Mouse (Mus musculus) thymus, postnatal 0 days (tissue): ENCODE measurements around the gene Gemin7. TPM values are rescaled to one million over a fixed set of nuclear protein-coding genes. Genes with fewer than 3 reads are reported as not detected.
"Not testable (repeated sequence)": the region's sequence is repeated elsewhere in the genome, so short reads cannot be mapped to it uniquely, and the experiment has no call there.

Experiments used
- DNase-seq: peaks from one replicate; pipeline ENCODE4 v3.0.0-alpha.2; 2015; ENCODE audit warnings: low spot score
- polyA plus RNA-seq: library from polyadenylated mRNA; unstranded; fragments of >200 nt; fragmentation: Nextera tagmentation; extraction: Ambion mirVana; gene quantifications from 2 replicates; pipeline ENCODE4 v1.2.1, GENCODE M21; 2015

Gemin7 gene
- polyA plus RNA-seq: 133 and 134 TPM in 2 replicates

GRCm38 (mm10) chr7:19577141-19577852 lies at the start of gene Gemin7, which contains the start of gene Zfp296:
TSS of gene Gemin7 (minus strand) at chr7:19577595.
TSS of gene Zfp296 (plus strand) at chr7:19577287.
- DNase-seq: peak; percentile 37

DNA sequence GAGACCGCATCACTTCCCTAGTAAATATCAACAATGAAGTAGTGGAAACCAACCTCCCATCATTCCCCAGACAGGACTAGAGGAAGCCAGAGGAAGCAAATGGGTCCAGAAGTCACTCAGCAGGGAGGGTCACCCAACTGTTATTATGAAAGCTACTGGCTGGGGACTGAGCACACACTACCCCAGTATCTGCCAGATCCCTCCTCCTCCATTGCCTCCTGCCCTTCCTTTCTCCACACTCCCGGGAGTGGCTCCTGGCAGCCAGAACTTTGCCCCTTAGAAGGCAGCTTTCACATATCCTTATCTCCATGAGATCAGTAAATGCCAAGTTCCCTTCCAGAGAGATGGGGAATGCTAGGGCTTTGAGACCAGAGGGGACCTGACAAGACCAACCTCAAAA lies 46.0 kb upstream of the Gemin7 start:
- DNase-seq: no peak

DNA sequence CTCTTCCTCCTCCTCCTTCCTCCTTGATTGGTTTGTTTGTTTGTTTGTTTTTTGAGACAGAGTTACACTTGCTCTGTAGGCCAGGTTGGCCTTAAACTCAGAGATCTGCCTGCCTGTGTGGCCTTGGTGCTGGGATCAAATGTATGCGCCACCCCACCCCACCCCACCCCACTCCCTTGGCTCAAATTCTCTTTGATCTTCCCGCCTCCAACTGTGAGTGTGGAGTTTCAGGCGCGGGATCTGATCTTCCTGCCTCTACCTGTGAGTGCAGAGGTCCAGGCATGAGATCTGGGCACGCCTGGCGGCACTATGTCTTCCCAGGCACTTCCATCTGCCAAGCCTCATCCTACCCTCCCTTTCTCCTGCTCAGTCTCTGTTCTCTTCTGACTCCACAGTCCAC lies 44.8 kb upstream of the Gemin7 start:
- DNase-seq: no peak

GRCm38 (mm10) chr7:19620811-19621210 lies 43.4 kb upstream of the Gemin7 start:
- DNase-seq: no peak

DNA sequence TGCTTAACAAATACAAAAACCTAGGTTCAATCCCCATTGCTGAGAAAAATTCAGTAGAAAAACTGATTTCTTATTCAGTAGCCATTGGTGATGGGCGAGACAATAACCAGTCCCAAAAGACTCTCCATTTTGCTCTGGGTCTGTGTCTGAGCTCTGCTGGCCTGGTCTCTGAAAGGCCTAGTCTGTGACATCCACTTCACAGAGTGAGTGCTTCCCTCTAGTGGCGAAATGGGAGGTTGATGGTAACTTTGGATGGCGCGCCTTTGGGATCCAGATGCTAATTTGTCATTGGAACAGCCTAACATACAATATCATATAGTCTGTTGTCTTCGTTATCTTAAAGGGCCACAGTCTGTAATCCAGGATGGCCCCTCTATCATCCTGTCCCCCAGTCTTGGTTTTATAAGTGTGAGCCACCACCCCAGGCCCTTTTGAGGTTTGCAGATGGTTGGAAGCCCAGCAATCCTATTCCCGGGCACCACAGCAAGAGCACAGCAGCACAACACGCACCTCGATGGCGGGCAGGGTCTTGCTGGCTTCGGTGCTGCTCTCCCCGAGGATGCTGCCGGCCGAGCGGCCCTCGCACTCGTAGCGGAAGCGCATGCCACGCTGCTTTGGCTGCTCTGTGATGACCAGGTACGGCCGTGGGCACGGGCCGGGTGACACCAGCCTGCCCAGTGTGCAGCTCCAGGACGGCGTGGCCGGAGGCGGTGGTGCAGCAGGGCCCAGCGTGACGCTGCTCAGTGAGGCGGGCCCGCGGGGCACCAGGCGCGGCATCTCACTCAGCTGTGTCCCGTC lies 41.8 kb upstream of the Gemin7 start:
- peak; percentile 77 for DNase-seq

DNA sequence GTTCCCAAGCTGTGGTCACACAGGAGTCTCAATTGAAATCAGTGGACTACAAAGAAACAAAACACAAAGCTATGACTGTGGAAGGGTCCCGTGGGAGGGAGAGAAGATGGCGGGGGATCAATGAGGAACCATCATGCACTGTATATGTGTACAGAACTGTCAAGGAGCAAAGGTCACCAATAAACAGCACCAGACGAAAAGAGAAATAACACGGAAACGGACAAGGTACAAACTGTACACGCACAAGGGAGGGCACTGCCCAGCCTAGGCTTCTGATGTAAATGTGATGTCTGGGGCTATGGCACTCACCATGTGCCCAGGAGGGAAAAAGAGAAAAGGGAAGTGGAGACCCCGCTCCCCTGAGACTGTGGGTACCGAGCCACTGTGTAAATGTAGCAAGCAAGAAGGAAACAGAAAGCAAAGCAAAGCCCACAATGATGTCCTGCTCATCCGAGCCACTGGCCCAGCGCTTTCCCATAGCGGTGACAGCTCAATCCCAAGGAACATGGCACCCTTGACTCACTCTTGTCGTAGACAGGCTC lies 37.7 kb upstream of the Gemin7 start:
- no peak for DNase-seq

DNA sequence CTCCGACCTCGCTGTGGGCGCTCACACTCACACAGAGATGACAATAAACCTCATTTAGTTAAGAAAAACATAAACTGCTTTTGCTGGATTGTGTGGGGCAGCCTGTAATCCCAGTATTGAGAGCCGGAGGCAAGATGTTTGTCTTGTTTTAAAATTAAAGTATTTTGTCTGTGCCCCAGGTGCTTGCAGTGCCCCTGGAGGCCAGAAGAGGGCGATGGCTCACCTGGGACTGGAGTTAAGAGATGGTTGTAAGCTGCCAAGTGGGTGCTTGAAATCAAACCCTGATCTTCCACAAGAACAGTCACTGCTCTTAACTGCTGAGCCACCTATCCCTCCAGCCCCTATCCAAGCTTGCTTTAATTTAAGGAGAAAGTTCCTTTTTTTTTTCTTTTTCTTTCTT lies 33.6 kb upstream of the Gemin7 start:
- no peak for DNase-seq

DNA sequence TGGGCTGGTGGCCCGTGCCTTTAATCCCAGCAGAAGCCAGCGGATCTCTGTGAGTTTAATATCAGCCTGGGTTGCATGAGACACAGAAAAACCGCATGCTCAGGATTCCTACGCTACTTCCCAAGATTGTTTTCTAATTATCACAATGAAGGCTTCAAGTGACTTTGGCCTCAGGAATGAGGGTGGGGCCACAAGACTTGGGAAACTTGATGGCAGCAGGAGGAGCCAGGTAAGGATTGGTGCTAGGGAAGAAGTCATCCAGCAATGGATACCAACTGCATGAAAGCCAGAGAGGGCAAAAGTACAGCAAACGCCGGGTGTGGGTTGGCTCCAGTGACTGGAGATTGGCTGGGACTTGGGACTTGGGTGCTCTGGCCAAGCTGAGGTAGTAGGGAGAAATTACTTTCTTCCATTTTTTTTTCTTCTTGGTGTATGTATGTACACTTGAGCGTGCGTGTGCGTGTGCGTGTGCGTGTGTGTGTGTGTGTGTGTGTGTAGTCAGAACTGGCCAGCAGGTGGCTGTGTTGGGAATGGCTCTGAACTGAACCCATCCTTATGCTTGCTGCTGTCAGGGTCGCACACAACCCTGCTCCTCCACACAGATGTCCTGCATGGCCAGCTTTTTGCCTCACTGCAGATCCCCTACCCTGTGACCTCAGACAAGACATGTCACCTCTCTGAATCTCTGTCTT lies 32.4 kb upstream of the Gemin7 start:
- DNase-seq: no peak

DNA sequence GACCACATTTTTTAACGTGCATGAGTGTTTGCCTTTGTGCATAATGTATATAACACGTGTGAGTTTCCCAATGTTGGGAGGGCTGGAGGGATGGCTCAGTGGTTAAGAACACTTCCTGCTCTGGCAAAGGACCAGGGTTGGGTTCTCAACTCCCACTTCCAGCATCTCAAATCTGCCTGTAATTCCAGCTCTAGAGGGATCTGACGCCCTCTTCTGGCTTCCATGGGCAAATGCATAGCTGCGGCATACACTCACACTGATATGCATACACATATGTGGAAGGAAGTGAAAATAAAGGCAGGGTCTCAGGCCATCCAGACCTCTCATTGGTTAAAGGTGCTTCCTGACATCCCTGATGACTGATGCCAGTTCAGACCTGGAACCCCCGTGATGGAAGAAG lies 29.9 kb upstream of the Gemin7 start:
- DNase-seq: no peak

GRCm38 (mm10) chr7:19604606-19605214 lies 27.3 kb upstream of the Gemin7 start:
- not testable (repeated sequence) for DNase-seq

- peak; percentile 96 for DNase-seq
These were observed 26.6 kb upstream of the Gemin7 start, which contains the start of gene Clasrp for GRCm38 (mm10) chr7:19603849-19604605. TSS of gene Clasrp (minus strand) at chr7:19604486.

DNA sequence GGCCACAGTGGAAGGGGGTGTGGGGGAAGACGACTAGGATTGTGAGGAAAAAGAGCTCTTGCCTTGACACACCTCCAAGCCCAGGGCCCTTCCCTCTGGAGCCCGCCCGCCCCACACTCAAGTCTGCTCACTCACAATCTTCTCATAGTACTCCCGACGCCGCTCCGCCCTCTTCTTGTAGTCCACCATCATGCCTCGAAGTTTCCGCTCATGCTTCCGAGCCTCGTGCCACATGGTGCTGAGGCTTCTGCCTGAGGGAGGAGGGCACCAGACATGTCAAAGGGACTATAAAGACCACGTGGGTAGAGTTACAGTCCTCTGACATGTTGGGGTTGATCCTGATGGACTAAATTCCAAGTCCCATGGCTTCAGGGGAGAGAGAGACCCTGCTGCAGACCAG lies 25.7 kb upstream of the Gemin7 start:
- no peak for DNase-seq

- no peak for DNase-seq
These were observed 23.2 kb upstream of the Gemin7 start for GRCm38 (mm10) chr7:19600562-19600961.

DNA sequence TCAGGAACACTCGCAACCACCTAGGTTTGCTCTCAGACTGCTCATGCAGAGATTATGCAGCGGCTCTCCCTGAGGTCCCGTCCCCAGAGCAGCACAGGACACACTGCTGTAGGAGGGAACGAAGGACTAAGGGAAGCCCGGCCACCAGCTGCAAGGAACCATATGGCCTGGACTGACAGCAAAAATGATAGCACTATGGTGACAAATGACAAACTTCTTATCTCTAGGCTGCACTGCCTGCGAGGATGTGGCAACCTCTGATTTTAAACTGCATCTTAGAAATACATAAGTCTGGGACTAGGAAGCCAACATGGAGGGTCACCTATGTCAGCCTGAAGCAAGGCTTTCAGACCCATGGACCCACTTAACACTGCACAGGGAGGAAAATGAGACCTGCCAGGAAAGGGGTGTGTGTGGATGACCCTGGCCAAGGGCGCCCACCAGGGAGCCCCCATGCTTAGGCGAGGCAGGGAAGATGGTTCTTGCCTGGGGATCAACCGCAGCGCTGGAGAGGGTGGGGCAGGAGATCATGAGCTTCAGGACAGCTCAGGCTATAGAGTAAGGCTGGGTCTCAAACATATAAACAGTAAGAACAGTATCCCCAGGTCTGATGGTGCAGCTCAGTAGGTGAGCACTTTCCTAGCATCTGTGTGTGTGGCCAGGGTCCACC lies 15.8 kb upstream of the Gemin7 start:
- no peak for DNase-seq

DNA sequence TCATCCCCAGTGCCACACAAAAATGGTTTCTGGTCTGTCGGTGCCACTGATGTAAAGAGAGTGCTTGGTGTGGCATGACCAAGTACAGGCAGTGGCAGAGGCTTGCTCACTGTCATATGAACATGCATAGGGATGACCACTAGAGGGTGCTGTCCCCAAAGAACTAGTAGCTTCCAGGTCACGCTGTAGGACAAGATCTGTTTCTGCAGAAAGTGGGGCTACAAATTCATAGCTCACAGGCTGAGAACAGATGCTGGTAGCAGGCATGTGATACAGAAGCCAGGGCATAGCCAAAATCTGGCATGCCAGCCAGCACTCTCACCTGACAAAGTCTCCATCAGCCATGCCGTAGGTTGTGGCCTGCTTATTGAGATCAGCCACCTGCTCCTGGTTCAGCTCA lies 12.5 kb upstream of the Gemin7 start:
- DNase-seq: peak; percentile 78

- peak; percentile 64 for DNase-seq
These were observed 11.8 kb upstream of the Gemin7 start for GRCm38 (mm10) chr7:19589207-19589606.

- no peak for DNase-seq
These were observed 8.9 kb upstream of the Gemin7 start for GRCm38 (mm10) chr7:19586269-19586668.

GRCm38 (mm10) chr7:19580634-19581033 lies 3.2 kb upstream of the Gemin7 start:
- DNase-seq: no peak

GRCm38 (mm10) chr7:19579751-19580150 lies 2.4 kb upstream of the Gemin7 start:
- no peak for DNase-seq

GRCm38 (mm10) chr7:19578436-19578835 lies 1.0 kb upstream of the Gemin7 start:
- DNase-seq: no peak
